Mouse (Mus musculus) spleen, adult 10 weeks (tissue): ENCODE results near the gene Whamm. TPM values are rescaled to one million over a fixed set of nuclear protein-coding genes. Genes with fewer than 3 reads are reported as not detected.

Source experiments
- polyA plus RNA-seq: library from polyadenylated mRNA; stranded (reverse); fragments of 350-450 nt; fragmentation: Illumina TruSeq; extraction: RNeasy Lipid Tissue Mini Kit (QIAGEN cat#74804); gene quantifications from one replicate; pipeline ENCODE4 v1.2.3, GENCODE M21; 2015; ENCODE audit warnings: low replicate concordance; ENCODE audit not compliant: insufficient read depth

Whamm gene
- 16.6 TPM for polyA plus RNA-seq

GRCm38 (mm10) chr7:81571108-81571940 is at the start of gene Whamm:
Whamm (plus strand) TSS chr7:81571266.

DNA sequence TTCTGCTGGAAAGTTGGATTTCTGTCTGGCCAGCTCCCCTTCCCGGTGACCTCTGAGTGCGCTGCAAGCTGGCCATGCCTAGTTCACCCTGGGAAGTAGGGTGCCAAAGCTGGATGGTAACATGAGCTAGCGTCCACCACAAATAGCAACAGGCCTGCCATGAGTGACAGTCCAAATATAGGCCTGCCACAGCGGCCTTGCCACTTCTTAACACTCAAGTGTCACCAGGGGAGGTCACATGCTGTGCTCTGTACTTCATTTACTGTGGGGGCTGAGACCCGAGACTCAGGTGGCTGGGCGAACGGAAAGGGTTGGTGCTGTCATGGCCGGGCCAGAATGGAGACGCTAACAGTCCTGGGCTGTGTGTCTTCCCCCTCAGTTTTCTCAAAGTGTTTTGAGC is 4.2 kb upstream of the Whamm start, which contains the start of gene Fsd2:
Gene Fsd2 (minus strand): TSS at position 53 of the 400 bp plus-strand sequence.

Other genes starting within 250 kb of the Whamm start
- gene Rps17, start 226.0 kb upstream of the Whamm start, polyA plus RNA-seq: 2,163 TPM
- 4.7 TPM for gene Cpeb1, start 115.8 kb upstream of the Whamm start, polyA plus RNA-seq
- not detected for gene Ap3b2, start 77.3 kb upstream of the Whamm start, polyA plus RNA-seq
- not detected for gene BC048679, start 73.0 kb upstream of the Whamm start, polyA plus RNA-seq
- 2.3 TPM for gene Fsd2, start 4.3 kb upstream of the Whamm start, polyA plus RNA-seq
- 1.1 TPM for gene Homer2, start 136.3 kb downstream of the Whamm start, polyA plus RNA-seq
- 97.6 TPM for gene Ramac, start 191.7 kb downstream of the Whamm start, polyA plus RNA-seq
- gene 3110040N11Rik, start 218.2 kb downstream of the Whamm start, polyA plus RNA-seq: 22.3 TPM